Mouse (Mus musculus): ENCODE results near the gene Flot1. TPM values are rescaled to one million over a fixed set of nuclear protein-coding genes. Genes with fewer than 3 reads are reported as not detected.

Flot1 gene
- polyA plus RNA-seq, 1 experiment from 2014 or later, result 45.3 TPM

- Histone ChIP-seq H3K27ac (peak overlapping the region; percentile 98), H3K9me3 (no peaks in the 10 kb centered on the region), H3K4me3 (replicated peaks) (peak overlapping the region; percentile 57), H3K4me1 (peaks cover 37% of the 10 kb centered on the region), H3K27me3 (replicated peaks) (no peaks in the 10 kb centered on the region), H3K36me3 (0 out of 2 replicates have a peak, but pooled peaks cover 2% of the 10 kb centered on the region), H3K9ac (no peak overlapping the region), H3K4me2 (peak overlapping the region; percentile 93)
- 64% methylated on average over 8 of the region's 8 CpGs for WGBS
- no peak for ATAC-seq (ENCODE audit: insufficient read depth, low FRiP score, low read depth)
Observed at GRCm38 (mm10) chr17:35870884-35871696, 48.1 kb downstream of the Flot1 start.

DNA sequence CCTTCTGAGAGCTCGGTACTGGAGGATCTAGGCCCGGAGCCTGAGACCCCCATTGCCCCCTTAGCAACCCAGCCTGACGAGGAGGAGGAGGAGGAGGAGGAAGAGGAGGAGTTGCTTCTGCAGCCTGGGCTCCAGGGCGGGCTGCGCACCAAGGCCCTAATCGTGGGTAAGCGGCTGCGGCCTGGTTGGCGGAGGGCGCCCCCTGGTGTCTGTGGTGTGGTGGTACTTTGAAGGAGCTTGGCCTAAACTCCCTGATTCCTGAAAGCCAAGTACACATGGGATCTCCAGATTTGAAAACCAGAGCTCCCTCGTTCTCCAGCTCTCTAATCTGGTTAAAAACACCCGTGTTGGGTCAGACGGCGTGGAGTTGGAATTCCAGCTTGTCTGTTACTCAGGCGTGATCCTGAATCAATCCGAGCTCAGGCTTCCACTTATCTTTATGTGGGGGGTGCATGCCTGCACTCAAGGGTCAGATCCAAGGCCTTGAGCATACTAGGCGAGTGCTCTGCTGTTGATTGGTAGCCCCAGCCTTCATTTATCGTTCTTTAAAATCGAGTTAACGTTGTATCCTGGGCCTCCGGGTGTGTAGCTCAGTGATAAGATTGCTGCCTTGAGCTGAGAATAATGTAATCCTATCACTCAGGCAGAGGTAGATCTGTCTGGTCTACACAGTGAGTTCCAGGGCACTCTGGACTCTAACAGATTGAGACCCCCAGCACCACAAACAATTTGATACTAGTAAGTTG is 50.9 kb downstream of the Flot1 start:
- no peaks in the 10 kb centered on the region for H3K27me3 ChIP-seq (replicated peaks)
- H3K4me3 ChIP-seq (replicated peaks), result no peak overlapping the region
- H3K4me2 ChIP-seq, result no peak overlapping the region
- H3K36me3 ChIP-seq, result 0 out of 2 replicates have a peak, but pooled peaks cover 3% of the 10 kb centered on the region
- 26% methylated on average over 21 of the region's 21 CpGs for WGBS
- peak overlapping the region; percentile 27; the same call in 1 of the 2 replicates for H3K27ac ChIP-seq
- H3K9me3 ChIP-seq, result no peaks in the 10 kb centered on the region
- ATAC-seq (ENCODE audit: insufficient read depth, low FRiP score, low read depth), result 0 out of 2 replicates have a peak, but pooled peaks have one; percentile 50
- H3K4me1 ChIP-seq, result peaks cover 24% of the 10 kb centered on the region
- H3K9ac ChIP-seq, result no peak overlapping the region

DNA sequence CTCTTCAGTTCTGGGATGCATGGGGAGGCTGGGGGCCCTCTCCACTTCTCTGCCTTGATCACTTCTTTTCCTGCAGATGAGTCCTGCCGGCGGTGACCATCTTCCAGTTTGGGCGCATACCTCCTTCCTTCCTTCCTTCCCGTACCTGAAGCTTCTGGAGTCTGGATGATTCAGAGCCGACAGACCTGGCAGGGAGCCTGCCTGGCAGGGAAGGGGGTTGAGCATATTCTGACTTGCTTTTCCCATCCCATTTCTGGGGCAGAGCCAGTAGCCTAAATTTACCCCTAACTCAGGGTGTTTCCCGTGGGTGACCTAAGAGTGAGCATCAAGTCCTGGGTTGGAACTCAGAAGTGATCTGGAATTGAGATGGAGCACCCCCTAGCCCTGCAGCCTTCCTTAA is 51.7 kb downstream of the Flot1 start:
- H3K36me3 ChIP-seq, result 0 out of 2 replicates have a peak, but pooled peaks cover 3% of the 10 kb centered on the region
- H3K9me3 ChIP-seq, result no peaks in the 10 kb centered on the region
- WGBS, result 84% methylated on average over 6 of the region's 6 CpGs
- H3K4me2 ChIP-seq, result no peak overlapping the region
- ATAC-seq (ENCODE audit: insufficient read depth, low FRiP score, low read depth), result no peak
- H3K4me1 ChIP-seq, result peaks cover 18% of the 10 kb centered on the region
- no peak overlapping the region for H3K27ac ChIP-seq
- H3K4me3 ChIP-seq (replicated peaks), result no peak overlapping the region
- no peaks in the 10 kb centered on the region for H3K27me3 ChIP-seq (replicated peaks)
- no peak overlapping the region for H3K9ac ChIP-seq

DNA sequence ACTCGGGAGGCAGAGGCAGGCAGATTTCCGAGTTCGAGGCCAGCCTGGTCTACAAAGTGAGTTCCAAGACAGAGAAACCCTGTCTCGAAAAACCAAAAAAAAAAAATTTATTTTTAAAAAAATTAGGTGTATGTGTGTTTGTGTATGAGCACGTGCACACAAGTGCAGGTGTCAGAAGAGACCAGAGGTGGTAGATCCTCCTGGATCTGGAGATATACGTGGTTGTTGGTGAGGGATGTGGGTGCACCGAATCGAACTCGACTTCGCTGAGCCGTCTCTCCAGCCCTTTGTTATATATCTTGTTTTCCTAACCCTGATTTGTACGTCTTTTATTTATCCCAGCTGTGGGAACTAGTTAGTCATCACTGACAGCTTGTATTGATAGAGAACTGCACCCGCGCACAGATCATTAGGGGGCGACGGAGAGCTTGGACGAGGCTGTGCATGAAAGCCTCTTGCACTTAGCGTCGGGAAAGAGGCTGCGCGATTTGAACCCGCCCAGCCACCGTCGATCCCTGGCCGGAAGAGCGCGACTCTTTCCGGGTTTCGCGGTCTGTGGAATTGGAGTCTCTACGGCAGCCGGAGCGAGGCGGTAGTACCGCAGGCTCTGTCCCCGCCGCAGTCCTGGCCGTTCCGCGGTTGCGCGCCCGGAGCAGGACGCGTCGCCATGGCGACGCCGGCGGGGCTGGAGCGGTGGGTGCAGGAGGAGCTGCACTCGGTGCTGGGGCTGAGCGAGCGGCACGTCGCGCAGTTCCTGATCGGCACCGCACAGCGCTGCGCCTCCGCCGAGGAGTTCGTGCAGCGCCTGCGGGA is 56.4 kb downstream of the Flot1 start, which contains the start of gene Dhx16:
TSS of gene Dhx16 (plus strand) at position 575 of the 813 bp plus-strand sequence.
- peak; percentile 93 for ATAC-seq (ENCODE audit: insufficient read depth, low FRiP score, low read depth)
- Histone ChIP-seq H3K27me3 (replicated peaks) (no peaks in the 10 kb centered on the region), H3K4me2 (peak within 1 kb of the TSS; percentile 64), H3K36me3 (peaks cover 28% of the 10 kb centered on the region), H3K4me1 (0 out of 2 replicates have a peak, but pooled peaks cover 9% of the 10 kb centered on the region), H3K4me3 (replicated peaks) (peak within 1 kb of the TSS; percentile 85), H3K27ac (peak within 1 kb of the TSS; percentile 71), H3K9me3 (no peaks in the 10 kb centered on the region), H3K9ac (peak within 1 kb of the TSS; percentile 88)
- 5% methylated on average over 66 of the region's 66 CpGs for WGBS

Small RNAs within 50 kb of the gene (microRNA-seq; reads per million reads assigned to microRNA genes)
- gene Gm28033, result not detected

Other genes starting within 250 kb of the Flot1 start
- gene Sfta2, start 221.7 kb upstream of the Flot1 start, polyA plus RNA-seq (2015; fragmentation: Nextera tagmentation; extraction: Ambion mirVana), result 10.6 TPM in 2 replicates
- gene Gm9573, start 196.6 kb upstream of the Flot1 start, polyA plus RNA-seq (2015; fragmentation: Nextera tagmentation; extraction: Ambion mirVana), result 0.62 and 0.89 TPM in 2 replicates
- 19.5 and 29.5 TPM in 2 replicates for gene Mucl3, start 179.5 kb upstream of the Flot1 start, polyA plus RNA-seq (2015; fragmentation: Nextera tagmentation; extraction: Ambion mirVana)
- gene Vars2, start 155.6 kb upstream of the Flot1 start, polyA plus RNA-seq (2015; fragmentation: Nextera tagmentation; extraction: Ambion mirVana), result 18.6 and 21.5 TPM in 2 replicates
- gene Gtf2h4, start 149.5 kb upstream of the Flot1 start, polyA plus RNA-seq (2015; fragmentation: Nextera tagmentation; extraction: Ambion mirVana), result 36.3 and 39.9 TPM in 2 replicates
- 74.0 and 78.4 TPM in 2 replicates for gene Ddr1, start 118.6 kb upstream of the Flot1 start, polyA plus RNA-seq (2015; fragmentation: Nextera tagmentation; extraction: Ambion mirVana)
- gene Ier3, start 1.5 kb upstream of the Flot1 start, polyA plus RNA-seq (2015; fragmentation: Nextera tagmentation; extraction: Ambion mirVana), result 14.5 and 16.7 TPM in 2 replicates
- 762 and 772 TPM in 2 replicates for gene Tubb5, start 15.1 kb downstream of the Flot1 start, polyA plus RNA-seq (2015; fragmentation: Nextera tagmentation; extraction: Ambion mirVana)
- gene Mdc1, start 18.3 kb downstream of the Flot1 start, polyA plus RNA-seq (2015; fragmentation: Nextera tagmentation; extraction: Ambion mirVana), result 15.2 and 19.7 TPM in 2 replicates
- gene Nrm, start 38.1 kb downstream of the Flot1 start, polyA plus RNA-seq (2015; fragmentation: Nextera tagmentation; extraction: Ambion mirVana), result 54.0 and 54.7 TPM in 2 replicates
- 17.0 and 18.6 TPM in 2 replicates for gene Ppp1r18, start 42.4 kb downstream of the Flot1 start, polyA plus RNA-seq (2015; fragmentation: Nextera tagmentation; extraction: Ambion mirVana)
- 37.8 and 41.4 TPM in 2 replicates for gene Dhx16, start 56.6 kb downstream of the Flot1 start, polyA plus RNA-seq (2015; fragmentation: Nextera tagmentation; extraction: Ambion mirVana)
- 21.7 and 23.9 TPM in 2 replicates for gene 2310061I04Rik, start 74.2 kb downstream of the Flot1 start, polyA plus RNA-seq (2015; fragmentation: Nextera tagmentation; extraction: Ambion mirVana)
- 53.2 and 62.8 TPM in 2 replicates for gene Atat1, start 86.8 kb downstream of the Flot1 start, polyA plus RNA-seq (2015; fragmentation: Nextera tagmentation; extraction: Ambion mirVana)
- gene Mrps18b, start 93.2 kb downstream of the Flot1 start, polyA plus RNA-seq (2015; fragmentation: Nextera tagmentation; extraction: Ambion mirVana), result 89.5 and 101 TPM in 2 replicates
- 32.3 and 36.4 TPM in 2 replicates for gene Ppp1r10, start 93.2 kb downstream of the Flot1 start, polyA plus RNA-seq (2015; fragmentation: Nextera tagmentation; extraction: Ambion mirVana)
- 94.0 and 94.7 TPM in 2 replicates for gene Abcf1, start 146.5 kb downstream of the Flot1 start, polyA plus RNA-seq (2015; fragmentation: Nextera tagmentation; extraction: Ambion mirVana)
- 41.4 and 47.0 TPM in 2 replicates for gene Gnl1, start 156.6 kb downstream of the Flot1 start, polyA plus RNA-seq (2015; fragmentation: Nextera tagmentation; extraction: Ambion mirVana)
- gene Prr3, start 157.0 kb downstream of the Flot1 start, polyA plus RNA-seq (2015; fragmentation: Nextera tagmentation; extraction: Ambion mirVana), result 27.6 and 29.0 TPM in 2 replicates
- gene H2-T24, start 197.3 kb downstream of the Flot1 start, polyA plus RNA-seq (2015; fragmentation: Nextera tagmentation; extraction: Ambion mirVana), result 2.6 and 4.2 TPM in 2 replicates
- gene H2-T23, start 209.6 kb downstream of the Flot1 start, polyA plus RNA-seq (2015; fragmentation: Nextera tagmentation; extraction: Ambion mirVana), result 11.4 and 14.8 TPM in 2 replicates
- gene H2-T22, start 219.5 kb downstream of the Flot1 start, polyA plus RNA-seq (2015; fragmentation: Nextera tagmentation; extraction: Ambion mirVana), result 17.3 and 18.8 TPM in 2 replicates
- gene Gm6034, start 219.7 kb downstream of the Flot1 start, polyA plus RNA-seq (2015; fragmentation: Nextera tagmentation; extraction: Ambion mirVana), result 0.09 and 0.13 TPM in 2 replicates
- 0.28 and 0.50 TPM in 2 replicates for gene Gm11127, start 235.1 kb downstream of the Flot1 start, polyA plus RNA-seq (2015; fragmentation: Nextera tagmentation; extraction: Ambion mirVana)

All from stomach, embryonic 15.5 days (tissue).